Mouse (Mus musculus) ZHBTc4 (cell line): ENCODE data around the gene Rab5a.

Source experiments
- DNase-seq: peaks from one replicate; pipeline ENCODE4 v3.0.0-alpha.2; 2011; ENCODE audit warnings: low read depth, low spot score

The Rab5a gene

GRCm38 (mm10) chr17:53543591-53544324 lies 64.7 kb downstream of the Rab5a start:
- DNase-seq: no peak

GRCm38 (mm10) chr17:53551306-53552299 lies 72.6 kb downstream of the Rab5a start:
- DNase-seq: no peak

GRCm38 (mm10) chr17:53554088-53554487 lies 75.1 kb downstream of the Rab5a start:
- peak; percentile 72 for DNase-seq

- DNase-seq: no peak
Observed at GRCm38 (mm10) chr17:53554813-53555212, 75.8 kb downstream of the Rab5a start.
